Mouse (Mus musculus): ENCODE measurements around the gene Klhdc8b. TPM values are rescaled to one million over a fixed set of nuclear protein-coding genes. Genes with fewer than 3 reads are reported as not detected.

Gene Klhdc8b
- polyA plus RNA-seq, 1 experiment from 2014 or later = 62.2 TPM

GRCm38 (mm10) chr9:108456953-108457352, 4.4 kb downstream of the Klhdc8b start:
- Histone ChIP-seq H3K36me3 (no peaks in the 10 kb centered on the region), H3K4me1 (peaks cover 24% of the 10 kb centered on the region), H3K9me3 (no peaks in the 10 kb centered on the region), H3K27ac (replicated peaks) (no peak overlapping the region), H3K4me3 (no peak overlapping the region), H3K4me2 (replicated peaks) (no peak overlapping the region), H3K9ac (replicated peaks) (no peak overlapping the region), H3K27me3 (no peaks in the 10 kb centered on the region)
- ATAC-seq (replicated peaks) = no peak
- WGBS = 86% methylated on average over 10 of the region's 10 CpGs

- Histone ChIP-seq H3K27ac (replicated peaks) (no peak overlapping the region), H3K4me2 (replicated peaks) (no peak overlapping the region), H3K9me3 (no peaks in the 10 kb centered on the region), H3K36me3 (no peaks in the 10 kb centered on the region), H3K27me3 (no peaks in the 10 kb centered on the region), H3K9ac (replicated peaks) (no peak overlapping the region), H3K4me1 (peaks cover 25% of the 10 kb centered on the region), H3K4me3 (no peak overlapping the region)
- WGBS = 81% methylated on average over 12 of the region's 12 CpGs
- no peak for ATAC-seq (replicated peaks)
These were observed 5.4 kb downstream of the Klhdc8b start for GRCm38 (mm10) chr9:108455747-108456571.

GRCm38 (mm10) chr9:108454429-108454828, 7.0 kb downstream of the Klhdc8b start:
- Histone ChIP-seq H3K9ac (replicated peaks) (no peak overlapping the region), H3K4me3 (no peak overlapping the region), H3K4me2 (replicated peaks) (no peak overlapping the region), H3K36me3 (no peaks in the 10 kb centered on the region), H3K4me1 (peaks cover 37% of the 10 kb centered on the region), H3K27me3 (no peaks in the 10 kb centered on the region), H3K9me3 (no peaks in the 10 kb centered on the region), H3K27ac (replicated peaks) (no peak overlapping the region)
- WGBS = 86% methylated on average over 6 of the region's 6 CpGs
- ATAC-seq (replicated peaks) = no peak

- H3K27me3 ChIP-seq = no peaks in the 10 kb centered on the region
- H3K4me1 ChIP-seq = peaks cover 46% of the 10 kb centered on the region
- peaks cover 4% of the 10 kb centered on the region; the same call in 1 of the 2 replicates for H3K36me3 ChIP-seq
- 72% methylated on average over 4 of the region's 4 CpGs for WGBS
- H3K9me3 ChIP-seq = no peaks in the 10 kb centered on the region
- peak overlapping the region; percentile 83 for H3K27ac ChIP-seq (replicated peaks)
- peak overlapping the region; percentile 60 for H3K9ac ChIP-seq (replicated peaks)
- ATAC-seq (replicated peaks) = no peak
- peak overlapping the region; percentile 72 for H3K4me2 ChIP-seq (replicated peaks)
- H3K4me3 ChIP-seq = peak overlapping the region; percentile 51
These were observed 7.9 kb downstream of the Klhdc8b start for GRCm38 (mm10) chr9:108453458-108453857.

GRCm38 (mm10) chr9:108452911-108453310, 8.5 kb downstream of the Klhdc8b start:
- Histone ChIP-seq H3K4me2 (replicated peaks) (peak overlapping the region; percentile 72), H3K36me3 (peaks cover 9% of the 10 kb centered on the region; the same call in 1 of the 2 replicates), H3K9ac (replicated peaks) (peak overlapping the region; percentile 60), H3K27ac (replicated peaks) (peak overlapping the region; percentile 83), H3K9me3 (no peaks in the 10 kb centered on the region), H3K4me3 (peak overlapping the region; percentile 51), H3K27me3 (no peaks in the 10 kb centered on the region), H3K4me1 (peaks cover 46% of the 10 kb centered on the region)
- 42% methylated on average over 6 of the region's 6 CpGs for WGBS
- ATAC-seq (replicated peaks) = peak; percentile 17; the same call in 1 of the 2 replicates

GRCm38 (mm10) chr9:108452291-108452906, 9.0 kb downstream of the Klhdc8b start:
- no peaks in the 10 kb centered on the region for H3K27me3 ChIP-seq
- peak overlapping the region; percentile 72 for H3K4me2 ChIP-seq (replicated peaks)
- peak overlapping the region; percentile 51 for H3K4me3 ChIP-seq
- H3K36me3 ChIP-seq = peaks cover 11% of the 10 kb centered on the region; the same call in 1 of the 2 replicates
- no peaks in the 10 kb centered on the region for H3K9me3 ChIP-seq
- peak overlapping the region; percentile 60 for H3K9ac ChIP-seq (replicated peaks)
- peaks cover 46% of the 10 kb centered on the region for H3K4me1 ChIP-seq
- ATAC-seq (replicated peaks) = peak; percentile 87
- under 1% methylated on average over 40 of the region's 40 CpGs for WGBS
- H3K27ac ChIP-seq (replicated peaks) = peak overlapping the region; percentile 83

GRCm38 (mm10) chr9:108451519-108452160, 9.7 kb downstream of the Klhdc8b start:
- ATAC-seq (replicated peaks) = no peak
- peak overlapping the region; percentile 60 for H3K9ac ChIP-seq (replicated peaks)
- H3K4me2 ChIP-seq (replicated peaks) = peak overlapping the region; percentile 72
- H3K27ac ChIP-seq (replicated peaks) = peak overlapping the region; percentile 83
- H3K9me3 ChIP-seq = no peaks in the 10 kb centered on the region
- peaks cover 46% of the 10 kb centered on the region for H3K4me1 ChIP-seq
- peaks cover 11% of the 10 kb centered on the region; the same call in 1 of the 2 replicates for H3K36me3 ChIP-seq
- H3K4me3 ChIP-seq = peak overlapping the region; percentile 51
- 52% methylated on average over 6 of the region's 6 CpGs for WGBS
- H3K27me3 ChIP-seq = no peaks in the 10 kb centered on the region

- Histone ChIP-seq H3K9me3 (no peaks in the 10 kb centered on the region), H3K4me2 (replicated peaks) (peak overlapping the region; percentile 72), H3K4me1 (peaks cover 46% of the 10 kb centered on the region), H3K27me3 (no peaks in the 10 kb centered on the region), H3K36me3 (peaks cover 11% of the 10 kb centered on the region; the same call in 1 of the 2 replicates), H3K27ac (replicated peaks) (peak overlapping the region; percentile 83), H3K4me3 (peak overlapping the region; percentile 51), H3K9ac (replicated peaks) (0 out of 2 replicates have a peak overlapping the region, but pooled peaks have one; percentile 20)
- 72% methylated on average over 6 of the region's 6 CpGs for WGBS
- ATAC-seq (replicated peaks) = no peak
These were observed 10.2 kb downstream of the Klhdc8b start for GRCm38 (mm10) chr9:108451170-108451493.

GRCm38 (mm10) chr9:108450292-108451169, 10.8 kb downstream of the Klhdc8b start:
- peak overlapping the region; percentile 83 for H3K27ac ChIP-seq (replicated peaks)
- H3K4me3 ChIP-seq = peak overlapping the region; percentile 51
- no peaks in the 10 kb centered on the region for H3K27me3 ChIP-seq
- peaks cover 11% of the 10 kb centered on the region; the same call in 1 of the 2 replicates for H3K36me3 ChIP-seq
- peak overlapping the region; percentile 72 for H3K4me2 ChIP-seq (replicated peaks)
- H3K9ac ChIP-seq (replicated peaks) = peak overlapping the region; percentile 20; the same call in 1 of the 2 replicates
- H3K4me1 ChIP-seq = peaks cover 46% of the 10 kb centered on the region
- 37% methylated on average over 21 of the region's 21 CpGs for WGBS
- ATAC-seq (replicated peaks) = peak; percentile 34
- H3K9me3 ChIP-seq = no peaks in the 10 kb centered on the region

GRCm38 (mm10) chr9:108449860-108450259, 11.5 kb downstream of the Klhdc8b start:
- peak overlapping the region; percentile 83 for H3K27ac ChIP-seq (replicated peaks)
- ATAC-seq (replicated peaks) = peak; percentile 54
- H3K36me3 ChIP-seq = peaks cover 11% of the 10 kb centered on the region; the same call in 1 of the 2 replicates
- H3K9me3 ChIP-seq = no peaks in the 10 kb centered on the region
- peak overlapping the region; percentile 51 for H3K4me3 ChIP-seq
- peak overlapping the region; percentile 72 for H3K4me2 ChIP-seq (replicated peaks)
- peaks cover 46% of the 10 kb centered on the region for H3K4me1 ChIP-seq
- H3K9ac ChIP-seq (replicated peaks) = peak overlapping the region; percentile 20
- 8% methylated on average over 4 of the region's 4 CpGs for WGBS
- no peaks in the 10 kb centered on the region for H3K27me3 ChIP-seq

- no peak overlapping the region for H3K9ac ChIP-seq (replicated peaks)
- WGBS = 80% methylated on average over 9 of the region's 9 CpGs
- no peak overlapping the region for H3K27ac ChIP-seq (replicated peaks)
- H3K4me2 ChIP-seq (replicated peaks) = no peak overlapping the region
- ATAC-seq (replicated peaks) = no peak
- H3K9me3 ChIP-seq = no peaks in the 10 kb centered on the region
- peaks cover 26% of the 10 kb centered on the region for H3K4me1 ChIP-seq
- peaks cover 11% of the 10 kb centered on the region; the same call in 1 of the 2 replicates for H3K36me3 ChIP-seq
- H3K4me3 ChIP-seq = no peak overlapping the region
- no peaks in the 10 kb centered on the region for H3K27me3 ChIP-seq
These were observed 16.3 kb downstream of the Klhdc8b start for GRCm38 (mm10) chr9:108445125-108445524.

All from forebrain, embryonic 15.5 days (tissue).